Mouse (Mus musculus) small intestine, adult 2 months (tissue): ENCODE data around the gene Tm9sf4. TPM values are rescaled to one million over a fixed set of nuclear protein-coding genes. Genes with fewer than 3 reads are reported as not detected.

Source experiments
- H3K27ac ChIP-seq: fragments of 200-500 bp; 2 replicates; pipeline ENCODE4 v1.5.1; 2012; ENCODE audit warnings: low read depth, low read length, control low read depth, inconsistent platforms; ENCODE audit not compliant: insufficient read depth
- H3K27me3 ChIP-seq: fragments of 200-500 bp; 2 replicates; pipeline ENCODE4 v1.6.1; 2012; ENCODE audit warnings: mild to moderate bottlenecking, moderate library complexity, low read length, inconsistent platforms; ENCODE audit not compliant: control insufficient read depth, insufficient read depth
- H3K36me3 ChIP-seq: fragments of 200-500 bp; 2 replicates; pipeline ENCODE4 v1.6.1; 2012; ENCODE audit warnings: mild to moderate bottlenecking, low read length, control low read depth, inconsistent platforms; ENCODE audit not compliant: control insufficient read depth, insufficient read depth
- H3K4me1 ChIP-seq: fragments of 200-500 bp; 2 replicates; pipeline ENCODE4 v1.6.1; 2012; ENCODE audit warnings: low read length, inconsistent platforms, mixed read lengths; ENCODE audit not compliant: control insufficient read depth, insufficient read depth, insufficient read length
- H3K4me3 ChIP-seq: fragments of 200-500 bp; 2 replicates; pipeline ENCODE4 v1.5.1; 2012; ENCODE audit warnings: low read depth, mild to moderate bottlenecking, control low read depth, inconsistent platforms, low read length, moderate library complexity
- CTCF ChIP-seq: fragments of 200-500 bp; IDR thresholded peaks from 2 replicates; pipeline ENCODE4 v1.5.1; 2012; ENCODE audit warnings: low read depth, mild to moderate bottlenecking, control low read depth, inconsistent platforms, low read length, moderate library complexity, mixed read lengths; ENCODE audit not compliant: insufficient replicate concordance, insufficient read length; ENCODE audit errors: extremely low read depth
- POLR2A ChIP-seq: fragments of 200-500 bp; IDR thresholded peaks from 2 replicates; pipeline ENCODE4 v1.6.1; 2012; ENCODE audit warnings: low read depth, mild to moderate bottlenecking, control low read depth, inconsistent platforms, low read length, moderate library complexity
- WGBS: fragments of 180-500 bp; shearing (Covaris S2); methylation state at CpG from one replicate; pipeline ENCODE4 v1.1.7; 2018; 5-methylcytosine and 5-hydroxymethylcytosine counted together
- polyA plus RNA-seq: library from polyadenylated mRNA; depleted of rRNA; stranded (reverse); fragments of >200 nt; gene quantifications from 2 replicates; pipeline ENCODE4 v1.2.3, GENCODE M21; 2012

Tm9sf4 gene
- polyA plus RNA-seq, 1 experiment, result 27.9 TPM

GRCm38 (mm10) chr2:153142620-153143199 is 18.4 kb upstream of the Tm9sf4 start:
- WGBS, result 19% methylated on average over 10 of the region's 10 CpGs

DNA sequence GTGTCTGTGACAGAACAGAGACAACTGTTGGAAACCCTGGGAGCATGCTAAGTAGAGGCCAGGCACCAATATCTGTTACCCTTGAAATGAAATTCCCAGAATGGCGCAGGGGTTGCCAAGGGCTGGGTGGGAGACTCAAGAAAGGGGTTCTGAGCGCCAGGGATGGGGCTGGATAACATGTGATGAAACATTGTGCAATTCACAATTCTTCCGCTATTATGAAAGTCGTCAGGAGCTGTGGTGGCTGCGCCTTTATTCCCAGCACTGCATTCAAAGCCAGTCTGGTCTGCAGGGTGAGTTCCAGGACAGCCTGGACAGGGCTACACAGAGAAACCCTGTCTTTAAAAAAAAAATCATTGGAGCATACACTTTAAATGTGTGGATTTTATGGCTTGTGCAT is 15.8 kb upstream of the Tm9sf4 start:
- Histone ChIP-seq H3K27ac (no peak overlapping the region), H3K27me3 (no peaks in the 10 kb centered on the region), H3K4me3 (no peak overlapping the region), H3K4me1 (no peaks in the 10 kb centered on the region), H3K36me3 (no peaks in the 10 kb centered on the region)
- TF ChIP-seq POLR2A (no peak), CTCF (no peak)
- 79% methylated on average over 5 of the region's 5 CpGs for WGBS

More at GRCm38 (mm10) chr2:153142620-153143199, 18.4 kb upstream of the Tm9sf4 start:
- Histone ChIP-seq H3K27me3 (no peaks in the 10 kb centered on the region), H3K36me3 (no peaks in the 10 kb centered on the region), H3K27ac (no peak overlapping the region), H3K4me3 (no peak overlapping the region), H3K4me1 (no peaks in the 10 kb centered on the region)
- TF ChIP-seq POLR2A (no peak), CTCF (peak; percentile 56; the same call in 1 of the 2 replicates)

- 87% methylated on average over 3 of the region's 3 CpGs for WGBS
- no peak overlapping the region for H3K4me3 ChIP-seq
- peaks cover 2% of the 10 kb centered on the region; the same call in 1 of the 2 replicates for H3K4me1 ChIP-seq
- H3K36me3 ChIP-seq, result no peaks in the 10 kb centered on the region
- H3K27me3 ChIP-seq, result no peaks in the 10 kb centered on the region
- no peak overlapping the region for H3K27ac ChIP-seq
- no peak for TF ChIP-seq CTCF
- TF ChIP-seq POLR2A, result no peak
These were observed 13.9 kb upstream of the Tm9sf4 start for GRCm38 (mm10) chr2:153147236-153147635.

- peaks cover 7% of the 10 kb centered on the region; the same call in 1 of the 2 replicates for H3K4me1 ChIP-seq
- 21% methylated on average over 3 of the region's 3 CpGs for WGBS
- no peak overlapping the region for H3K27ac ChIP-seq
- TF ChIP-seq CTCF, result peak; percentile 78; the same call in 1 of the 2 replicates
- no peak for TF ChIP-seq POLR2A
- no peaks in the 10 kb centered on the region for H3K36me3 ChIP-seq
- no peak overlapping the region for H3K4me3 ChIP-seq
- H3K27me3 ChIP-seq, result no peaks in the 10 kb centered on the region
These were observed 13.4 kb upstream of the Tm9sf4 start for GRCm38 (mm10) chr2:153147715-153148114.

GRCm38 (mm10) chr2:153149742-153150141 is 11.4 kb upstream of the Tm9sf4 start:
- no peak for TF ChIP-seq POLR2A
- no peak for TF ChIP-seq CTCF
- Histone ChIP-seq H3K27me3 (no peaks in the 10 kb centered on the region), H3K4me3 (no peak overlapping the region), H3K27ac (no peak overlapping the region), H3K4me1 (peaks cover 13% of the 10 kb centered on the region; the same call in 1 of the 2 replicates), H3K36me3 (no peaks in the 10 kb centered on the region)
- 34% methylated on average over 3 of the region's 3 CpGs for WGBS

GRCm38 (mm10) chr2:153151026-153151425 is 10.1 kb upstream of the Tm9sf4 start:
- 79% methylated on average over 7 of the region's 7 CpGs for whole genome bisulfite sequencing
- TF ChIP-seq CTCF, result no peak
- no peak for TF ChIP-seq POLR2A
- Histone ChIP-seq H3K4me1 (peaks cover 13% of the 10 kb centered on the region; the same call in 1 of the 2 replicates), H3K4me3 (no peak overlapping the region), H3K27me3 (no peaks in the 10 kb centered on the region), H3K36me3 (no peaks in the 10 kb centered on the region), H3K27ac (no peak overlapping the region)

- TF ChIP-seq CTCF (no peak), POLR2A (no peak)
- Histone ChIP-seq H3K27ac (no peak overlapping the region), H3K36me3 (no peaks in the 10 kb centered on the region), H3K4me3 (no peak overlapping the region), H3K27me3 (no peaks in the 10 kb centered on the region), H3K4me1 (peaks cover 13% of the 10 kb centered on the region; the same call in 1 of the 2 replicates)
- 81% methylated on average over 8 of the region's 8 CpGs for WGBS
These were observed 9.0 kb upstream of the Tm9sf4 start for GRCm38 (mm10) chr2:153151926-153152665.
